Mouse (Mus musculus) cerebellum, adult 2 months (tissue): ENCODE measurements around the gene 4931406C07Rik.

Experiments used
- CTCF ChIP-seq: fragments of 200-500 bp; IDR thresholded peaks from 2 replicates; pipeline ENCODE4 v1.5.1; 2011; ENCODE audit warnings: low read depth, mild to moderate bottlenecking, control low read depth, low read length, moderate library complexity, borderline replicate concordance; ENCODE audit not compliant: insufficient read depth
- POLR2A ChIP-seq: fragments of 200-500 bp; IDR thresholded peaks from 2 replicates; pipeline ENCODE4 v1.6.1; 2011; ENCODE audit warnings: low read length, control low read depth, borderline replicate concordance; ENCODE audit not compliant: insufficient read depth

DNA sequence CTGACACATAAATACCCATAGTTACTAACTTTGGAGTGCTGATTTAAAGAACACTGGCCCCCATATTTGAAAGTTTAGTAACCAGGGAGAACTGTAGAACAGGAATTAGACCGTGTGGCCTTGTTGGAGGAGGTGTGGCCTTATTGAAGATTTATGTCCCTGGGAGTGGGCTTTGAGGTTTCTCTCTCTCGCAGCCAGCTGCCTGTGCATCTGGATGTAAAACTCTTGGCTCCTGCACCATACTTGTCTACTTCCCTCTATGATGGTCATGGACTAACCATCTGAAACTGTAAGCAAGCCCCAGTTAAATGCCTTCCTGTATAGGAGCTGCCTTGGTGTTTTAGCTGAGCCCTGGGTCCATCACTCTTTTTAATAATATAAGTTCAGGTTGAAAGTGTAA is 7.8 kb downstream of the 4931406C07Rik start:
- TF ChIP-seq CTCF: no peak
- TF ChIP-seq POLR2A: no peak
